Mouse (Mus musculus): ENCODE measurements at regions not wholly inside any gene's neighbourhood (a gene's known extent, or its start where the extent isn't known, plus 50 kb on each side); places are given as distances from the start of the nearest gene placed in this dataset.

GRCm38 (mm10) chrX:16421159-16421558 lies 101.5 kb upstream of the Cypt1 start:
- no peaks in the 10 kb centered on the region for H3K4me1 ChIP-seq (replicated peaks; ENCODE audit: low read depth, low read length)
- TF ChIP-seq NANOG (IDR thresholded peaks at IDR 0.05; ENCODE audit: borderline replicate concordance, low read length) (no peak), POU5F1 (IDR thresholded peaks at IDR 0.05; ENCODE audit: borderline replicate concordance, low read length) (no peak), CTCF (conservative IDR thresholded peaks at IDR 0.05; ENCODE audit: low read length) (no peak)
- H3K36me3 ChIP-seq (ENCODE audit: insufficient read depth, low read length), result no peaks in the 10 kb centered on the region
- no peaks in the 10 kb centered on the region for H3K27me3 ChIP-seq (ENCODE audit: insufficient read depth, low read length)
- no peaks in the 10 kb centered on the region for H3K9me3 ChIP-seq (ENCODE audit: low read length)
- H3K4me3 ChIP-seq (replicated peaks; ENCODE audit: low read length), result no peak overlapping the region

- Histone ChIP-seq H3K27me3 (ENCODE audit: insufficient read depth, low read length) (no peaks in the 10 kb centered on the region), H3K4me3 (replicated peaks; ENCODE audit: low read length) (no peak overlapping the region), H3K4me1 (replicated peaks; ENCODE audit: low read depth, low read length) (no peaks in the 10 kb centered on the region), H3K9me3 (ENCODE audit: low read length) (no peaks in the 10 kb centered on the region), H3K36me3 (ENCODE audit: insufficient read depth, low read length) (no peaks in the 10 kb centered on the region)
- TF ChIP-seq NANOG (IDR thresholded peaks at IDR 0.05; ENCODE audit: borderline replicate concordance, low read length) (no peak), POU5F1 (IDR thresholded peaks at IDR 0.05; ENCODE audit: borderline replicate concordance, low read length) (no peak), CTCF (conservative IDR thresholded peaks at IDR 0.05; ENCODE audit: low read length) (no peak)
Measured at GRCm38 (mm10) chrX:16421663-16422062, 101.0 kb upstream of the Cypt1 start.

- H3K27me3 ChIP-seq (ENCODE audit: insufficient read depth, low read length), result no peaks in the 10 kb centered on the region
- TF ChIP-seq NANOG (IDR thresholded peaks at IDR 0.05; ENCODE audit: borderline replicate concordance, low read length) (no peak), CTCF (conservative IDR thresholded peaks at IDR 0.05; ENCODE audit: low read length) (no peak), POU5F1 (IDR thresholded peaks at IDR 0.05; ENCODE audit: borderline replicate concordance, low read length) (no peak)
- no peaks in the 10 kb centered on the region for H3K4me1 ChIP-seq (replicated peaks; ENCODE audit: low read depth, low read length)
- no peak overlapping the region for H3K4me3 ChIP-seq (replicated peaks; ENCODE audit: low read length)
- no peaks in the 10 kb centered on the region for H3K36me3 ChIP-seq (ENCODE audit: insufficient read depth, low read length)
- H3K9me3 ChIP-seq (ENCODE audit: low read length), result 0 out of 2 replicates have a peak, but pooled peaks cover 4% of the 10 kb centered on the region
Measured at GRCm38 (mm10) chrX:16438088-16438487, 84.6 kb upstream of the Cypt1 start.

- H3K9me3 ChIP-seq (ENCODE audit: low read length), result no peaks in the 10 kb centered on the region
- TF ChIP-seq CTCF (conservative IDR thresholded peaks at IDR 0.05; ENCODE audit: low read length) (peak; percentile 36), NANOG (IDR thresholded peaks at IDR 0.05; ENCODE audit: borderline replicate concordance, low read length) (no peak)
- no peaks in the 10 kb centered on the region for H3K27me3 ChIP-seq (ENCODE audit: insufficient read depth, low read length)
- H3K4me3 ChIP-seq (replicated peaks; ENCODE audit: low read length), result no peak overlapping the region
- H3K4me1 ChIP-seq (replicated peaks; ENCODE audit: low read depth, low read length), result no peaks in the 10 kb centered on the region
- H3K36me3 ChIP-seq (ENCODE audit: insufficient read depth, low read length), result no peaks in the 10 kb centered on the region
Measured at GRCm38 (mm10) chrX:16450496-16451078, 72.1 kb upstream of the Cypt1 start.

Data from E14TG2a.4 (cell line).